Mouse (Mus musculus) liver, embryonic 16.5 days (tissue): Measurements from ENCODE around the gene Psapl1. TPM values are rescaled to one million over a fixed set of nuclear protein-coding genes. Genes with fewer than 3 reads are reported as not detected.
"Not testable (repeated sequence)": the region's sequence is repeated elsewhere in the genome, so short reads cannot be mapped to it uniquely, and the experiment has no call there.

Experiments used
- ATAC-seq: fragments of 200-750 bp; cut with Nextera tagmentation; 2 replicates; pipeline ENCODE4 v1.8.0; 2017; ENCODE audit warnings: low read depth, mild to moderate bottlenecking, moderate number of reproducible peaks, moderate library complexity
- H3K27ac ChIP-seq: fragments of 300-500 bp; sonication (generic); 2 replicates; pipeline ENCODE4 v1.5.1; 2014; ENCODE audit warnings: mild to moderate bottlenecking, low read length
- H3K27me3 ChIP-seq: fragments of 300-500 bp; sonication (generic); 2 replicates; pipeline ENCODE4 v1.6.1; 2014; ENCODE audit warnings: low read depth, low read length, mixed read lengths; ENCODE audit not compliant: control insufficient read depth, insufficient read depth
- H3K36me3 ChIP-seq: fragments of 300-500 bp; sonication (generic); 2 replicates; pipeline ENCODE4 v1.6.1; 2014; ENCODE audit warnings: mild to moderate bottlenecking; ENCODE audit not compliant: control insufficient read depth, insufficient read depth
- H3K4me1 ChIP-seq: fragments of 300-500 bp; sonication (generic); 2 replicates; pipeline ENCODE4 v1.6.1; 2014; ENCODE audit warnings: low read depth, low read length, mixed read lengths; ENCODE audit not compliant: control insufficient read depth
- H3K4me2 ChIP-seq: fragments of 300-500 bp; sonication (generic); 2 replicates; pipeline ENCODE4 v1.6.1; 2014; ENCODE audit warnings: low read depth, low read length, mixed read lengths
- H3K4me3 ChIP-seq: fragments of 300-500 bp; sonication (generic); 2 replicates; pipeline ENCODE4 v1.5.1; 2014; ENCODE audit warnings: low read depth, mild to moderate bottlenecking, low read length
- H3K9ac ChIP-seq: fragments of 300-500 bp; sonication (generic); 2 replicates; pipeline ENCODE4 v1.6.1; 2014; ENCODE audit warnings: low read depth, low read length
- H3K9me3 ChIP-seq: fragments of 300-500 bp; sonication (generic); replicated peaks from 2 replicates; pipeline ENCODE4 v1.6.1; 2016; ENCODE audit warnings: low read length; ENCODE audit not compliant: control insufficient read depth
- WGBS: fragments of 180-500 bp; shearing (Covaris S2); extraction: QIAGEN DNeasy Blood & Tissue Kit; methylation state at CpG from one replicate; pipeline ENCODE4 v1.1.7; 2014; ENCODE audit not compliant: insufficient replicate concordance; 5-methylcytosine and 5-hydroxymethylcytosine counted together
- polyA plus RNA-seq: library from polyadenylated mRNA; unstranded; fragments of >200 nt; fragmentation: Nextera tagmentation; extraction: Ambion mirVana; gene quantifications from 2 replicates; pipeline ENCODE4 v1.2.1, GENCODE M21; 2015

The Psapl1 gene
- polyA plus RNA-seq, 1 experiment from 2014 or later: not detected

DNA sequence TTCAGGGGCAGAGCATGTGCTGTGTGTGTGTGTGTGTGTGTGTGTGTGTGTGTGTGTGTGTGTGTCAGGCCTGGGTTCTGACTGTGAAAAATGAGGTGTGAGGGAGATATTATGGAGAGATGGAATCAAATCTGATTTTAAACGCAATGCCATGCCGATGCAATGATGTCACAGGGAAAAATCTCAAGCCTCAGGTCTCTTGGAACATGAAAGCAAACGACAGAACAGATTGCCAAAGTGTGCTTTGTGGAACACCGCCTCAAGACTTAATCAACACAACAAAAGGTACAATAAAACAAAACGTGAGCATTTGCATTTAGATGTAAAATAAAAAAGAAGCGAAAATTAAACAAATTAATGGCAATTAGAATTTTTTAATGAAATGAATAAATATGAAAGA, 16.8 kb downstream of the Psapl1 start:
- no peak overlapping the region for H3K4me2 ChIP-seq
- H3K4me3 ChIP-seq: no peak overlapping the region
- no peaks in the 10 kb centered on the region for H3K9me3 ChIP-seq
- H3K9ac ChIP-seq: no peak overlapping the region
- no peak for ATAC-seq
- no peaks in the 10 kb centered on the region for H3K4me1 ChIP-seq
- H3K36me3 ChIP-seq: no peaks in the 10 kb centered on the region
- no peaks in the 10 kb centered on the region for H3K27me3 ChIP-seq
- no peak overlapping the region for H3K27ac ChIP-seq
- 58% methylated on average over 6 of the region's 6 CpGs for WGBS

DNA sequence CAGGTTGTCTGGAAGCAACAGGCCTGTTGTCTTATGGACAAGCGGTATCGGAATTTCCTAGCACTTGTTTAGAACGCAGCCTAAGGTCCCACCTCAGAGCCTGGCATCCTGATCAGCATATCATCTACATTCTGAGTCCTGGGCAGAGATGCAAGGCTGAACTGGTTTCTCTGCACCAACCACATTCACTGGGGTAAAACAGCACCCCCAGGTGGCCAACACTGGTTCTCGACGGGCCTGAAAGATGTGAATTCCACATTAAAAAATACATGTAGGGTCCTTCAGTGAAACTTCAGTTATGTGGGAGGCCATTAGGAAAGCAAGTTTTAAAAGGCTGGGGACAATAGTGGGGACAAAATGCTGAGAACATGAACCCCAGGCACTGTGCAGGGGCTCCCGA, 20.0 kb downstream of the Psapl1 start:
- Histone ChIP-seq H3K9me3 (no peaks in the 10 kb centered on the region), H3K4me1 (no peaks in the 10 kb centered on the region), H3K36me3 (no peaks in the 10 kb centered on the region), H3K27ac (no peak overlapping the region), H3K4me3 (no peak overlapping the region), H3K27me3 (no peaks in the 10 kb centered on the region), H3K4me2 (no peak overlapping the region), H3K9ac (no peak overlapping the region)
- 57% methylated on average over 6 of the region's 6 CpGs for WGBS
- ATAC-seq: no peak

- no peak overlapping the region for H3K27ac ChIP-seq
- no peaks in the 10 kb centered on the region for H3K4me1 ChIP-seq
- H3K9me3 ChIP-seq: no peaks in the 10 kb centered on the region
- no peak overlapping the region for H3K9ac ChIP-seq
- no peaks in the 10 kb centered on the region for H3K27me3 ChIP-seq
- 69% methylated on average over 7 of the region's 7 CpGs for WGBS
- H3K4me2 ChIP-seq: no peak overlapping the region
- no peaks in the 10 kb centered on the region for H3K36me3 ChIP-seq
- no peak overlapping the region for H3K4me3 ChIP-seq
- no peak for ATAC-seq
These were observed 22.0 kb downstream of the Psapl1 start for GRCm38 (mm10) chr5:36225855-36226254.

DNA sequence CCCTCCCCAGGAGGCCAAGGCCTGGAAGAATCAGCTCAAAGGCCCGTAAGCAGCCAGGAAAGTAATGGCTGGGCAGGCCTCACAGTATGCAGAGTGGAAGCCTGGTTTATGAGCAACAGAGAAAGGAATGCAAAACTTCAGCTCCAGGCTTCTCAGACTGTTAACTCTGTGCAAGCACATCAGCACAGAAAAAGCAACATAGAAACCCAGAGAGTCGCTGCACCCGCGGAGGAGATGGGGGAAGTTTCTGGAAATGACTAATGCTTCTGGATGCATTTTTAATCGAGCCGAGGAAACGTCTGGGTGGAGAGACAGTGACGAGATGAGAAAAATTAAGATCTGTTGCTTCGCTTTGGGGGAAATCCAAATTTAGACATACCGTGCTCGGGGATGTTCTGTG, 22.5 kb downstream of the Psapl1 start:
- no peak for ATAC-seq
- Histone ChIP-seq H3K4me2 (no peak overlapping the region), H3K27ac (no peak overlapping the region), H3K36me3 (no peaks in the 10 kb centered on the region), H3K4me1 (no peaks in the 10 kb centered on the region), H3K9me3 (no peaks in the 10 kb centered on the region), H3K27me3 (no peaks in the 10 kb centered on the region), H3K4me3 (no peak overlapping the region), H3K9ac (no peak overlapping the region)
- WGBS: 54% methylated on average over 11 of the region's 11 CpGs

- no peaks in the 10 kb centered on the region for H3K27me3 ChIP-seq
- H3K4me1 ChIP-seq: no peaks in the 10 kb centered on the region
- WGBS: 57% methylated on average over 23 of the region's 23 CpGs
- no peak overlapping the region for H3K4me3 ChIP-seq
- no peak overlapping the region for H3K4me2 ChIP-seq
- ATAC-seq: no peak
- H3K9ac ChIP-seq: no peak overlapping the region
- no peak overlapping the region for H3K27ac ChIP-seq
- no peaks in the 10 kb centered on the region for H3K36me3 ChIP-seq
- no peaks in the 10 kb centered on the region for H3K9me3 ChIP-seq
These were observed 24.9 kb downstream of the Psapl1 start for GRCm38 (mm10) chr5:36228405-36229370.

- H3K36me3 ChIP-seq: no peaks in the 10 kb centered on the region
- no peaks in the 10 kb centered on the region for H3K9me3 ChIP-seq
- 69% methylated on average over 9 of the region's 9 CpGs for WGBS
- H3K27me3 ChIP-seq: no peaks in the 10 kb centered on the region
- H3K27ac ChIP-seq: no peak overlapping the region
- no peaks in the 10 kb centered on the region for H3K4me1 ChIP-seq
- no peak for ATAC-seq
- H3K4me2 ChIP-seq: no peak overlapping the region
- H3K9ac ChIP-seq: no peak overlapping the region
- no peak overlapping the region for H3K4me3 ChIP-seq
These were observed 26.5 kb downstream of the Psapl1 start for GRCm38 (mm10) chr5:36230301-36230780.

GRCm38 (mm10) chr5:36237526-36237925, 33.7 kb downstream of the Psapl1 start:
- not testable (repeated sequence) for H3K9ac ChIP-seq, H3K4me2 ChIP-seq, ATAC-seq, H3K4me1 ChIP-seq, H3K27ac ChIP-seq, H3K36me3 ChIP-seq, H3K27me3 ChIP-seq, H3K9me3 ChIP-seq, H3K4me3 ChIP-seq
- WGBS: 76% methylated on average over 7 of the region's 10 CpGs

GRCm38 (mm10) chr5:36248022-36248421, 44.2 kb downstream of the Psapl1 start:
- H3K27me3 ChIP-seq: no peaks in the 10 kb centered on the region
- no peaks in the 10 kb centered on the region for H3K36me3 ChIP-seq
- no peaks in the 10 kb centered on the region for H3K4me1 ChIP-seq
- H3K9me3 ChIP-seq: no peaks in the 10 kb centered on the region
- H3K9ac ChIP-seq: no peak overlapping the region
- H3K27ac ChIP-seq: no peak overlapping the region
- H3K4me3 ChIP-seq: no peak overlapping the region
- WGBS: 63% methylated on average over 3 of the region's 3 CpGs
- H3K4me2 ChIP-seq: no peak overlapping the region
- ATAC-seq: no peak

DNA sequence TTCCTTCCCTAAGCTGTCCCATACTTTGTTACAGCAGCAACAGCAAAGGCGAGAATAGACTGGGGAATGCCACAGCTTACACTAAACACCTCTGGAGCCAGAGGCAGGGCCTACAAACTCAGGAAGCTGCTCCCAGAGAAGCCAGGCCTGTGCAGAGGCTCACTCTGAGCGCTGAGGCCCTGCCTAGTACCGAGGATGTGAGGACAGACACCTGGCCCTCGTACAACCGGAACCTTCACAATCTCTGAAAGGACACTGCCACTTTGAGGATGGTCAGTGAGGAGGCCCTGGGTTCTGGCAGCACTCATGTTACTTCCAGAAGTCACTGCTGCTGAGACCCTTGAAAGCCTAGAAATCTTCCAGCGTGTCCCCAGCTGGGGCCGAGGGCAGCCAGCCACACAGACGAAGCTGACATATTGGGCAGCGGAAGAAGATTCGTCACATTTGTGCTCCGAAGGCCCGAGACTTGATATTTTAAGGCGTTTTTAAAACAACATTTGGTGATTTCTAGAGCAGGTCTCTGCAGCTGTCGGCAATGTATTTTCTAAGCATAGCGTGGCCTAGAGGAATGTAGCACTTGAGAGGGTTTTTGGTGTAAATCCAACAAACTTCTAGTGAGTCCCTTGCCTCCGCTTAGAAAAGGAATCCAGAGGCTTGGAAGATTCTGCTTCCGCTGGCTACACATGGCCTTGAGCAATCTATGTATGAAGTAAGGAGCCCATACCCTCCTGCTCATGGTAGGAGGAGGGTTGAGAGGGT, 49.1 kb downstream of the Psapl1 start:
- H3K9me3 ChIP-seq: no peaks in the 10 kb centered on the region
- 70% methylated on average over 17 of the region's 17 CpGs for WGBS
- H3K27ac ChIP-seq: no peak overlapping the region
- H3K36me3 ChIP-seq: no peaks in the 10 kb centered on the region
- H3K4me1 ChIP-seq: no peaks in the 10 kb centered on the region
- H3K4me2 ChIP-seq: no peak overlapping the region
- ATAC-seq: no peak
- no peaks in the 10 kb centered on the region for H3K27me3 ChIP-seq
- no peak overlapping the region for H3K9ac ChIP-seq
- no peak overlapping the region for H3K4me3 ChIP-seq
